Mouse (Mus musculus): ENCODE measurements around the gene Osbpl9. TPM values are rescaled to one million over a fixed set of nuclear protein-coding genes. Genes with fewer than 3 reads are reported as not detected.

Osbpl9 gene
- polyA plus RNA-seq, 1 experiment from 2014 or later = 92.1 TPM

GRCm38 (mm10) chr4:109195900-109196629 is 6.0 kb downstream of the Osbpl9 start:
- WGBS = 91% methylated on average over 7 of the region's 7 CpGs
- Histone ChIP-seq H3K36me3 (peaks cover 9% of the 10 kb centered on the region; the same call in 1 of the 2 replicates), H3K4me1 (replicated peaks) (peaks cover 50% of the 10 kb centered on the region), H3K27me3 (no peaks in the 10 kb centered on the region), H3K4me2 (no peak overlapping the region), H3K27ac (no peak overlapping the region), H3K4me3 (no peak overlapping the region), H3K9ac (no peak overlapping the region), H3K9me3 (no peaks in the 10 kb centered on the region)
- no peak for ATAC-seq (ENCODE audit: low FRiP score)

DNA sequence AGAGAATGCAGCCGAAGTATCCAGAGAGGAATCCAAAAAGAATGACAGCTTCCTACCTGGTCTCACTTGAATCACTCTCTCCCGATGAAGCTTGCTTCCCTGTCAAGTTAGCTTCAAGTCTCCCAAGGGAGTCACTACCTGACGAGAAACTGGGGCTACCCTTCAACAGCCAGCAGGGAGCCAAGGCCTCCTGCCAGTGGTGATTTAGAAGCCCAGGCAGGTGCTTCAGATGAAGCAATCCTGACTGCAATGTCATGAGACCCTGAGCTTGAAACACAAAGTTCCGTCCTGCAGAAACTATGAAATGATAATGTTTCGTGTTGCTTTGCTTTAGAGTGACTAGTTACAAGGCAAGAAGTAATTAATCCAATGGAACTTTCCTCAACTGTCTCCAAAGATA is 8.2 kb downstream of the Osbpl9 start:
- WGBS = 84% methylated on average over 5 of the region's 5 CpGs
- Histone ChIP-seq H3K27ac (no peak overlapping the region), H3K9ac (no peak overlapping the region), H3K27me3 (no peaks in the 10 kb centered on the region), H3K4me1 (replicated peaks) (peaks cover 34% of the 10 kb centered on the region), H3K36me3 (peaks cover 9% of the 10 kb centered on the region; the same call in 1 of the 2 replicates), H3K9me3 (no peaks in the 10 kb centered on the region), H3K4me2 (no peak overlapping the region), H3K4me3 (no peak overlapping the region)
- no peak for ATAC-seq (ENCODE audit: low FRiP score)

GRCm38 (mm10) chr4:109191598-109191997 is 10.5 kb downstream of the Osbpl9 start:
- no peak for ATAC-seq (ENCODE audit: low FRiP score)
- no peaks in the 10 kb centered on the region for H3K9me3 ChIP-seq
- H3K9ac ChIP-seq = no peak overlapping the region
- H3K4me2 ChIP-seq = no peak overlapping the region
- H3K36me3 ChIP-seq = no peaks in the 10 kb centered on the region
- no peaks in the 10 kb centered on the region for H3K27me3 ChIP-seq
- H3K4me3 ChIP-seq = no peak overlapping the region
- peak overlapping the region; percentile 65 for H3K27ac ChIP-seq
- peaks cover 18% of the 10 kb centered on the region for H3K4me1 ChIP-seq (replicated peaks)
- WGBS = 77% methylated on average over 10 of the region's 10 CpGs

DNA sequence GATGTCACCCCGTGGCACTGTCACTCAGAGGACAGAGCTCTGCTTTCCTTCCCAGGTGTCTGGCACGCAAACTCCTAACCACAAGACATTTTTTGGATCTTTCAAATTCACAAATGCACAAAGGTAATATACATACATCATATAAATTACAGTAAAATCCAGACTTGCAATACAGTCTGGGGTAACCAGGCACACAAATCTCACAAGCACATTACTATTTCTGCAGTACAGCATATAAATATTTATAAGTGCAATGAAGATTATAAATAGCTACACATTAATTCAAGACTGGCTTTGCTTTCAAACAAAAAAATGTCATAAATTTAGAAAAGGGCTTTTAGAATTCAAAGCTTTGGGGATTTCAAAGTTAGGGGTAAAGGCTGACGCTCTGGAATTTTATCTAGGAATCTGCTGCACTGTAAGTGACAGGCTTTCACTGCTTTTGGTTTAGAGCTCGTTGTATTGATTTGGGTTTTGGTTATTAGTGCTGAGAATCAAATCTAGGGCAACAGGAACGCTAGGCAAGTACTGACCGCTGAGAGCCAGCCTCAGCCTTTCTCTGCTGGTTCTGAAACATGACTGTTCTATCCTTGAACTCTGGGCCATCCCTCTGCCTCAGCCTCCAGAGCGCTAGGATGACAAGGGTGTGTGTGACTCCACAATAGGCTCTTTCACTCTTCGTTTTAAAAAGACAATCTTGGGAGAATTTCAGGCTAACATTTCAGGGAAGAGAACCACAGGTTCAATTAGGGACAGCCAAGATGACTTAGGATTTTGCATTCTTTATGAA is 16.3 kb downstream of the Osbpl9 start:
- ATAC-seq (ENCODE audit: low FRiP score) = no peak

DNA sequence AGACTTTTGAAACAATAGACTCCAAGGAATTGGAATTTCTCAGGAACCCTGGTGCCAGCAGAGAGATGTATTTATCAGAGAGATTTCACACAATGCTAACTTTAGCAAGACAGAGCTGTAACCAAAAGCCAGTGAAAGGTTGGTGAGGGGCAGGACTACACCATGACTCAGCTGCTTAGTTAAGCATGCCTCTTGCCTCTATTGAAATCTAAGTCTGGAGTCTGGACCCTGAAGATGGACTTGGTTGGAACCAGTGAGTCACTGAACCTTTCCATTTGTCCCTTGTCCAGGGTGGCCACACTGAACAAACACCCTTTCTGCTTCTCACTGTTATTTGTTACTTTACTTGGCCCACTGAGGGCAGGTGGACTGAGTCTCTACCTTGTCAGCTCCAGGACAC is 26.4 kb downstream of the Osbpl9 start:
- no peaks in the 10 kb centered on the region for H3K27me3 ChIP-seq
- H3K27ac ChIP-seq = no peak overlapping the region
- H3K4me3 ChIP-seq = no peak overlapping the region
- no peak for ATAC-seq (ENCODE audit: low FRiP score)
- no peak overlapping the region for H3K4me2 ChIP-seq
- H3K36me3 ChIP-seq = peaks cover 5% of the 10 kb centered on the region; the same call in 1 of the 2 replicates
- H3K9me3 ChIP-seq = no peaks in the 10 kb centered on the region
- H3K4me1 ChIP-seq (replicated peaks) = peaks cover 20% of the 10 kb centered on the region
- no peak overlapping the region for H3K9ac ChIP-seq

More for the DNA sequence above, 16.3 kb downstream of the Osbpl9 start:
- Histone ChIP-seq H3K4me2 (no peak overlapping the region), H3K27ac (no peak overlapping the region), H3K27me3 (no peaks in the 10 kb centered on the region), H3K4me1 (replicated peaks) (peaks cover 4% of the 10 kb centered on the region; the same call in 1 of the 2 replicates), H3K4me3 (no peak overlapping the region), H3K9me3 (no peaks in the 10 kb centered on the region), H3K9ac (no peak overlapping the region), H3K36me3 (no peaks in the 10 kb centered on the region; the same call in 1 of the 2 replicates)
- 85% methylated on average over 8 of the region's 8 CpGs for WGBS

DNA sequence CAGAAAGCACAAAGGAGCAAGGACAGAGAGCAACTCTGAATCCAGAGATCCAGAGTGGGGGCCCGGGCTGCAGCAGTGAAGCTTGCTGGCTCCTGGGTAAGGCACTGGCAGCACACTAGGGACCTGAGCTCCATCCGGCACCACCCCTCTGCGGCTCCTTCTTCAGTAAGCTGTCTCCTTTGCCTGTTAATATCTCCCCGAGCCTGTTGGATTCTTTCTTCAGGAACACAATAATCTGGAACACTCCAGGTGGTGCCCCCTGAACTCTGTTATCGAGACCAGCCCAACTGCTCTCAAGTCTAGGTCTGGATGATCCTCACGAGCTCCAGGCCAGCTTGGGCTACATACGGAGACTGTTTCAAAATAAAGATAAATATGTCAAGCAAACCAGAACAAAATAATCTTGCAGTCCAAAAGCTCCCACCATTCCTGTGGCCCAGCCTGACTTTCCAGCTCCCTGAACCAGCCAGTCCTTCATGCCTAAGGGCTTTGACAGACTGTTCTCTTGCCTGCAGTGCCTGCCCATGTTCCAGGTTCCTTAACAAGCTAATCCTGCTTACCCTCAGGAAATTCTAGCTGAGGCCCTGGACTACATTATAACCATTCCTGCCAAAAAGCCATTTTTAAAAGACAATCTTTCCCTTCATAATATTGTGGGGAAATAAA is 28.2 kb downstream of the Osbpl9 start:
- H3K9ac ChIP-seq = peak overlapping the region; percentile 35
- ATAC-seq (ENCODE audit: low FRiP score) = peak; percentile 43
- H3K4me1 ChIP-seq (replicated peaks) = peaks cover 20% of the 10 kb centered on the region
- H3K4me2 ChIP-seq = peak overlapping the region; percentile 18; the same call in 1 of the 2 replicates
- H3K27me3 ChIP-seq = no peaks in the 10 kb centered on the region
- WGBS = 39% methylated on average over 7 of the region's 7 CpGs
- peak overlapping the region; percentile 89 for H3K27ac ChIP-seq
- H3K36me3 ChIP-seq = peaks cover 5% of the 10 kb centered on the region; the same call in 1 of the 2 replicates
- H3K9me3 ChIP-seq = no peaks in the 10 kb centered on the region
- no peak overlapping the region for H3K4me3 ChIP-seq

GRCm38 (mm10) chr4:109173369-109173768 is 28.7 kb downstream of the Osbpl9 start:
- Histone ChIP-seq H3K36me3 (peaks cover 5% of the 10 kb centered on the region; the same call in 1 of the 2 replicates), H3K27me3 (no peaks in the 10 kb centered on the region), H3K9ac (peak overlapping the region; percentile 35; the same call in 1 of the 2 replicates), H3K27ac (peak overlapping the region; percentile 89), H3K4me2 (peak overlapping the region; percentile 18; the same call in 1 of the 2 replicates), H3K9me3 (no peaks in the 10 kb centered on the region), H3K4me1 (replicated peaks) (peaks cover 20% of the 10 kb centered on the region), H3K4me3 (no peak overlapping the region)
- 57% methylated on average over 4 of the region's 4 CpGs for WGBS
- ATAC-seq (ENCODE audit: low FRiP score) = peak; percentile 60; the same call in 1 of the 2 replicates

DNA sequence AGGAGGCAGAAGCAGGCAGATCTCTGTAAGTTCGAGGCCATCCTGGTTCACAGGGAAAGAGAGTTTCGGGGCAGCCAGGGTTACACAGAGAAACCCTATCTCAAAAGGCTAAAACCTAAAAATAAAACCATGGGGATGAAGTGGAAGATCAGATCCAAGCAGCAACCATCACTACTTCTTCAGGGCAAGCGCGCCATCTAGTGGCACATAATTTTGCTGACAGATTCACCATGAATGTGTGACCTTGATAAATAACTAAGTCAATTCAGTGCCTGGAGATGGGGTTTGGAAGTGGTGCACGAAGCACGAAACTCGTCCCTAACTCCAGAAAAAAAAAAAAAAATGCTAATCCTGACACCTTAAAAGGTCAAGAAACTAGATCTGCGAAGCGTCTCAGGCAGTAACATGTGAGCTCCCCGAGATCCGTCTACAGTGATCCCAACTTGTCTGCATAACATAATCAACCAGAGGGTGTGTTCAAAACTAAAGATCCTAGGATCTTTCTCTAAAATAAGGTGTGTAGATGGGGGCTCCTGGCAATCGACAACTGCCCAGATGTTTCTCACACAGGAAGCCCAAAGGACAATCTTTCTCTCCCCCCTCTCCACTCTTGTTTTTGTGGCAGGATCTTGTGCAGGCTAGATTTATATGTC is 36.4 kb downstream of the Osbpl9 start:
- peak; percentile 24; the same call in 1 of the 2 replicates for ATAC-seq (ENCODE audit: low FRiP score)
- 38% methylated on average over 12 of the region's 12 CpGs for WGBS

GRCm38 (mm10) chr4:109156481-109157261 is 45.4 kb downstream of the Osbpl9 start:
- H3K36me3 ChIP-seq = no peaks in the 10 kb centered on the region
- H3K9me3 ChIP-seq = no peaks in the 10 kb centered on the region
- H3K9ac ChIP-seq = peak overlapping the region; percentile 69
- peak overlapping the region; percentile 56 for H3K4me2 ChIP-seq
- ATAC-seq (ENCODE audit: low FRiP score) = peak; percentile 79
- 35% methylated on average over 24 of the region's 24 CpGs for WGBS
- peaks cover 57% of the 10 kb centered on the region for H3K4me1 ChIP-seq (replicated peaks)
- peak overlapping the region; percentile 34 for H3K4me3 ChIP-seq
- no peaks in the 10 kb centered on the region for H3K27me3 ChIP-seq
- H3K27ac ChIP-seq = peak overlapping the region; percentile 92

More for the DNA sequence above, 36.4 kb downstream of the Osbpl9 start:
- H3K4me1 ChIP-seq (replicated peaks) = peaks cover 7% of the 10 kb centered on the region; the same call in 1 of the 2 replicates
- H3K36me3 ChIP-seq = peaks cover 8% of the 10 kb centered on the region; the same call in 1 of the 2 replicates
- H3K27me3 ChIP-seq = no peaks in the 10 kb centered on the region
- H3K9ac ChIP-seq = no peak overlapping the region
- H3K9me3 ChIP-seq = no peaks in the 10 kb centered on the region
- H3K27ac ChIP-seq = no peak overlapping the region
- no peak overlapping the region for H3K4me2 ChIP-seq
- H3K4me3 ChIP-seq = no peak overlapping the region

GRCm38 (mm10) chr4:109156073-109156472 is 46.0 kb downstream of the Osbpl9 start:
- no peaks in the 10 kb centered on the region for H3K36me3 ChIP-seq
- no peaks in the 10 kb centered on the region for H3K27me3 ChIP-seq
- ATAC-seq (ENCODE audit: low FRiP score) = 0 out of 2 replicates have a peak, but pooled peaks have one; percentile 34
- H3K4me1 ChIP-seq (replicated peaks) = peaks cover 54% of the 10 kb centered on the region
- H3K4me2 ChIP-seq = peak overlapping the region; percentile 56
- no peaks in the 10 kb centered on the region for H3K9me3 ChIP-seq
- 68% methylated on average over 6 of the region's 6 CpGs for WGBS
- H3K9ac ChIP-seq = peak overlapping the region; percentile 69
- H3K4me3 ChIP-seq = peak overlapping the region; percentile 34
- H3K27ac ChIP-seq = peak overlapping the region; percentile 92

- Histone ChIP-seq H3K4me1 (replicated peaks) (peaks cover 23% of the 10 kb centered on the region), H3K27ac (no peak overlapping the region), H3K4me3 (no peak overlapping the region), H3K9ac (no peak overlapping the region), H3K36me3 (no peaks in the 10 kb centered on the region), H3K9me3 (no peaks in the 10 kb centered on the region), H3K4me2 (no peak overlapping the region), H3K27me3 (no peaks in the 10 kb centered on the region)
- 83% methylated on average over 2 of the region's 2 CpGs for WGBS
- ATAC-seq (ENCODE audit: low FRiP score) = no peak
These were observed 51.9 kb downstream of the Osbpl9 start for GRCm38 (mm10) chr4:109150214-109150613.
